Mouse (Mus musculus): ENCODE results near the gene Zswim1.
"Not testable (repeated sequence)": the region's sequence is repeated elsewhere in the genome, so short reads cannot be mapped to it uniquely, and the experiment has no call there.

Gene Zswim1

GRCm38 (mm10) chr2:164867566-164867965, 45.1 kb downstream of the Zswim1 start:
- DNase-seq: no peak

- DNase-seq: peak in 1 of 2 experiments; percentile 53
Observed at GRCm38 (mm10) chr2:164868491-164868890, 46.0 kb downstream of the Zswim1 start.

GRCm38 (mm10) chr2:164871602-164872303, 49.3 kb downstream of the Zswim1 start:
- no peak for DNase-seq

DNA sequence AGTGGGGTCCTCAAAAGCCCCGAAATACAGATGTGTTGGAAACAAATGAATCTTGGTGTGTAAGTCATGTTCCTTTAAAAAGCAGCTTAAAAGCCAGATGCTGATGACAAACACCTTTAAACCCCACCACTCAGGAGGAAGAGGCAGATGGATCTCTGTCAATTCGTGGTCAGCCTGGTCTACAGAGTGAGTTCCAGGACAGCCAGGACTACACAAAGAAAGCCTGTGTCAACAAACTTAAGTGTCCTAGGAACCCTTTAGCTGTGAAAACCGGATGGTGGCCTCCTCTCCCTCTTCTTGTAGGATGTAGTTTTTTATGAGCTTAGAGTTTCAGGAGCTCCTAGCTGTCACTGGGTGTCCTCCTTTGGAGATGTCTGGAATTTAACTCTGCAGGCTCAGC, 51.1 kb downstream of the Zswim1 start:
- DNase-seq: no peak

- DNase-seq: peak; percentile 74 to 83
Observed at GRCm38 (mm10) chr2:164874239-164874769, 51.8 kb downstream of the Zswim1 start.

- not testable (repeated sequence) for DNase-seq
Observed at GRCm38 (mm10) chr2:164875648-164876047, 53.2 kb downstream of the Zswim1 start.

Measured in lung, adult 18-20 months (tissue).